Mouse (Mus musculus) G1E (cell line): Measurements from ENCODE around the gene Tsga10. TPM values are rescaled to one million over a fixed set of nuclear protein-coding genes. Genes with fewer than 3 reads are reported as not detected.

Source experiments
- ATAC-seq: 2 replicates; pipeline ENCODE4 v1.8.0; 2016; ENCODE audit warnings: mild to moderate bottlenecking; ENCODE audit not compliant: insufficient number of reproducible peaks, poor library complexity, low FRiP score, severe bottlenecking; ENCODE audit errors: extremely low read depth
- DNase-seq: peaks from one replicate; pipeline ENCODE4 v3.0.0; 2012; ENCODE audit warnings: low spot score
- H3K27me3 ChIP-seq: 2 replicates; pipeline ENCODE4 v1.6.1; 2012; ENCODE audit warnings: mild to moderate bottlenecking, low read length, inconsistent platforms; ENCODE audit not compliant: insufficient read depth
- H3K36me3 ChIP-seq: replicated peaks from 2 replicates; pipeline ENCODE3; 2012; ENCODE audit warnings: mild to moderate bottlenecking, inconsistent platforms
- H3K4me1 ChIP-seq: 2 replicates; pipeline ENCODE4 v1.6.1; 2012; ENCODE audit warnings: low read depth, low read length, inconsistent platforms, mixed read lengths; ENCODE audit not compliant: insufficient read depth
- H3K4me3 ChIP-seq: 2 replicates; pipeline ENCODE4 v1.5.1; 2012; ENCODE audit warnings: low read depth, mild to moderate bottlenecking, inconsistent platforms, low read length, moderate library complexity, mixed read lengths
- H3K9me3 ChIP-seq: replicated peaks from 2 replicates; pipeline ENCODE4 v1.6.1; 2012; ENCODE audit warnings: inconsistent platforms
- CTCF ChIP-seq: IDR thresholded peaks from 2 replicates; pipeline ENCODE4 v1.5.1; 2012; ENCODE audit warnings: low read depth, low read length, inconsistent platforms, mixed read lengths
- GATA1 ChIP-seq: IDR thresholded peaks from 2 replicates; pipeline ENCODE4 v1.6.1; 2012; ENCODE audit warnings: borderline replicate concordance, low read length, inconsistent platforms, mixed read lengths
- GATA2 ChIP-seq: IDR thresholded peaks from 2 replicates; pipeline ENCODE4 v1.6.1; 2012; ENCODE audit warnings: low read depth, low read length, inconsistent platforms, borderline replicate concordance
- POLR2AphosphoS5 ChIP-seq: IDR thresholded peaks from 2 replicates; pipeline ENCODE4 v1.6.1; 2012; ENCODE audit warnings: low read depth, low read length, inconsistent platforms; ENCODE audit not compliant: insufficient replicate concordance
- TAL1 ChIP-seq: conservative IDR thresholded peaks from 2 replicates; pipeline ENCODE4 v1.6.1; 2012; ENCODE audit warnings: low read depth, low read length, inconsistent platforms, mixed read lengths
- polyA plus RNA-seq: library from polyadenylated mRNA; stranded (reverse); fragments of >175 nt; gene quantifications from 2 replicates; pipeline ENCODE4 v1.2.3, GENCODE M21; 2012
- total RNA-seq, 2 experiments: library from RNA; stranded (forward) in 1 of 2; stranded (reverse) in 1 of 2; fragments of 200-1000 nt in 1 of 2; fragments of >200 nt in 1 of 2; fragmentation: Nextera tagmentation in 1 of 2; gene quantifications; 2 replicates each; pipeline ENCODE4 v1.2.3; 2014 to 2017

The Tsga10 gene
- total and polyA plus RNA-seq, 3 experiments, result 0.41 to 10.2 (median 8.9) TPM

DNA sequence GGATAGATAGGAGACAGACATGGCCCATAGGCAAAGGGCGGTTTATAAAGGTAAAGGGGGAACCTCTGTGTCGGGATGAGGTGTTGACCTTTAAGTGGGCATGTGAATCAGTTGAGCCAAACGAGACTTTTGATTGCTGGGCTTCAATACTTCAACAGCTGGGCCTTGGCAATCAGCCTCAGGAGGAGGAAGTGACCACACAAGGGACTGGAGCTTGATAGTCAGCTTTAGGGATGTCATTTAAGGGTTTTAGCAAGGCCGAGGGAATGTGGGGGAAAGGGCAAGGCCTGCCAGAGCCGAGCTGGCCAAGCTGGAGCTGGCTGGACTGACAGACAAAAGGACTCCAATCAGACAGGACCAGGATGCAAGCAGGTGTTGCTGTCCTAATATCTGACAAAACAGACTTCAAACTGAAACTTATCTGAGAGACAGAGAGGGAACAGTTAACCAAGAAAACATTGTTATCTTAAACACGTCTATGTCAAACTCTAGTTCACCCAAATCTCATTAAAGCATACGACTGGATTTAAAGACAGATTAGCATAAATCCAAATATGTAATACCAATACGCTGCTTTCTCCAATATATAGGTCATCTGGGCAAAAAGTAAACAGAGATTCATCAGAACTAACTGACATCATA, 125.9 kb downstream of the Tsga10 start:
- no peak for DNase-seq
- no peak for ATAC-seq
- Histone ChIP-seq H3K4me1 (peaks cover 5% of the 10 kb centered on the region), H3K36me3 (no peaks in the 10 kb centered on the region), H3K9me3 (no peaks in the 10 kb centered on the region), H3K27me3 (peaks cover 15% of the 10 kb centered on the region), H3K4me3 (no peak overlapping the region)
- TF ChIP-seq TAL1 (no peak), GATA2 (no peak), GATA1 (no peak), POLR2AphosphoS5 (no peak), CTCF (no peak)

DNA sequence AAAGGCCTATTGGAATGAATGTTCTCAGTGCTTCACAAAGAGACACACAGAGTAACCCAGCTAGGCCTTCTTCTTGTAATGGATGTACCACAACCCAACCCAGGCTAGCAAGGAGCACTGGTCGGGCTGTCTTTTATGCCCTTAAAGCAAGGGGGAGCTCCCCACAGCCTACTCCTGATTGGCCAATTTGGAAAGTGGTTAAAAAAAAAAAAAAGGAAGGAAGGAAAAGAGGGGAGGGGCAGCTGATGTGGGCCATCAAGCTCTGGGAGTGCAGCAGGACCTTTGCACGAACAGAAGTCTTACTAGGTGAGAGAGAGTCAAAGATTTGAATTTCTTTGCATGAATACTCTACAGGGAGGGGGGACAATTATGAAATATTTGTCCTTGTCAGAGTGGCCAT, 127.3 kb downstream of the Tsga10 start:
- H3K4me3 ChIP-seq, result no peak overlapping the region
- no peak for DNase-seq
- no peaks in the 10 kb centered on the region for H3K36me3 ChIP-seq
- no peak for ATAC-seq
- no peak for TF ChIP-seq GATA2
- TF ChIP-seq TAL1, result no peak
- no peak for TF ChIP-seq GATA1
- TF ChIP-seq POLR2AphosphoS5, result no peak
- no peak for TF ChIP-seq CTCF
- peaks cover 19% of the 10 kb centered on the region for H3K27me3 ChIP-seq
- H3K4me1 ChIP-seq, result peaks cover 5% of the 10 kb centered on the region
- no peaks in the 10 kb centered on the region for H3K9me3 ChIP-seq

DNA sequence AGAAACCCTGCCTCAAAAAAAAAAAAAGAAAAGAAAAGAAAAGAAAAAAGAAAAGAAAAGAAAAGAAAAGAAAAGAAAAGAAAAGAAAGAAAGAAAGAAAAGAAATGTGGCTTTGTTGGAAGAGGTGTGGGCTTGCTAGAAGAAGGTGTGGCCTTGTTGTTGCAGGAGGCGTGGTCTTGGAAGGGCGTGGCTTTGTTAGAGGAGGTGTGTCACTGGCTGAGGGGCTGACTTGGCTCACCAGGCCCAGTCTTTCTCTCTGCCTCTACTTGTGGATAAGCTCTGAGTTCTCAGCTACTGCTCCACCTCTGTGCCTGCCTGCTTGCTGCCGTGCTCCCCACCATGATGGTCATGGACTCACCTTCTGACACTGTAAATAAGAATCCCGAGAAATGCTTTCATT, 129.2 kb downstream of the Tsga10 start:
- ATAC-seq, result no peak; the same call in 1 of the 2 replicates
- Histone ChIP-seq H3K9me3 (no peaks in the 10 kb centered on the region), H3K4me1 (peaks cover 5% of the 10 kb centered on the region), H3K36me3 (no peaks in the 10 kb centered on the region), H3K4me3 (no peak overlapping the region), H3K27me3 (peaks cover 13% of the 10 kb centered on the region)
- DNase-seq, result no peak
- TF ChIP-seq GATA2 (no peak), TAL1 (no peak), POLR2AphosphoS5 (no peak), GATA1 (no peak)

DNA sequence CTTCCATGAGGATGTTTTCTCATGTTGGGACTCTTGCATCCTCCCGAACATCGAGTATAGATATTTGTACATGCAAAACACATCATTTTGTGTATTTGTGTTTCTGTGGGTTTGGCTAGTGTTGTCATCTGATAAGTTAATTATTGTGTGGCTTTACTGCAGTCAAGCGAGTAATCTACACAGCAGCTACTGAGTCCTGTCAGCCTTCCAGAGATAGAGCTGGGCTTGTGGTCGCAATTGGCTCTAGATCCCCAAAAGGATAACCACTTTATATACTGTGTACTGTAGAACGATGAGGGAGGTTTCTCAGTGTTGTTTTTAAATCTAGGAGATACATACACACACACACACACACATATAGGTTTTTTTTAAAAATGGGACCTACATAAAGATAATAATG, 130.3 kb downstream of the Tsga10 start:
- Histone ChIP-seq H3K36me3 (no peaks in the 10 kb centered on the region), H3K27me3 (peaks cover 13% of the 10 kb centered on the region), H3K4me3 (no peak overlapping the region), H3K9me3 (no peaks in the 10 kb centered on the region), H3K4me1 (peaks cover 5% of the 10 kb centered on the region)
- DNase-seq, result no peak
- ATAC-seq, result no peak
- TF ChIP-seq TAL1 (no peak), GATA2 (no peak), GATA1 (no peak), POLR2AphosphoS5 (no peak), CTCF (no peak)

DNA sequence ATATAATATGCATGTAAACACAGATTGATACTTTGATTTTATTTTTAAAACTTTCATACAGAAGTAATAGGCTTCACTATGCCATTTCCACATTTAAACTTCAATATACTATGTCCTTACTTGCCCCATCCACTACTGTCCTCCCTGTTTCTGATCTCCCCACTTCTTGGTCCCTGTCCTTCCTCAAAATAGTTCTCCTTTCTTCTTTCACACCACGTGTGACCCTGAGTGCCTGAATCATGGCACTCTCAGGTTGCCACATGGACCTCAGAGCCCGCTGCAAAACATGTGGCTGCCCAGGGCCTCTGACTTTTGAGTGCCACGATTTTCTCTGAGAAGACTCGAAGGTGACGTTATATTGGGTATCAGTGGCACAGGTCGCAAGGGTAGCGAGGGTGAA, 131.4 kb downstream of the Tsga10 start:
- Histone ChIP-seq H3K27me3 (peaks cover 8% of the 10 kb centered on the region), H3K4me1 (peaks cover 4% of the 10 kb centered on the region), H3K4me3 (no peak overlapping the region), H3K9me3 (no peaks in the 10 kb centered on the region), H3K36me3 (no peaks in the 10 kb centered on the region)
- ATAC-seq, result no peak
- TF ChIP-seq TAL1 (no peak), GATA1 (no peak), CTCF (no peak), GATA2 (no peak), POLR2AphosphoS5 (no peak)
- DNase-seq, result no peak

DNA sequence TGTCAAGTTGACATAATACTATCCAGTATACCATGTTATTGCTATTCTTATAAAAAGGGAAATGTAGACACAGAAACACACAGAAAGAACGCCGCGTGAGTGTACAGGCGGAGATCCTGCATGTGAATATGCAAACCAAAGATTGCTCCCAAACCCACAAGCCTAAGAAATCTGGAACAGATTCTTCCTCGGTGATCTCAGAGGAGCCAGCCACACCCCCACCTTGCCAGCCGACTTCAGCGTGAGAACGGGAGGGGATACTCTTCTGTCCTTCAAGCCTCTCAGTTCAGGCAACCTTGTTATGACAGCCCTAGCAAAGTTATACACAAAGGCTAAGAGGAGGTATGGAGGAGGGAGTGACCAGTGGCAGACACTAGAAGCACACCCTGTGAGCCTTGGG, 136.9 kb downstream of the Tsga10 start:
- H3K36me3 ChIP-seq, result no peaks in the 10 kb centered on the region
- no peak for ATAC-seq
- DNase-seq, result no peak
- H3K4me1 ChIP-seq, result no peaks in the 10 kb centered on the region
- no peaks in the 10 kb centered on the region for H3K9me3 ChIP-seq
- peaks cover 2% of the 10 kb centered on the region; the same call in 1 of the 2 replicates for H3K27me3 ChIP-seq
- no peak overlapping the region for H3K4me3 ChIP-seq
- TF ChIP-seq TAL1, result no peak
- TF ChIP-seq GATA1, result no peak
- TF ChIP-seq CTCF, result no peak
- no peak for TF ChIP-seq GATA2
- TF ChIP-seq POLR2AphosphoS5, result no peak

DNA sequence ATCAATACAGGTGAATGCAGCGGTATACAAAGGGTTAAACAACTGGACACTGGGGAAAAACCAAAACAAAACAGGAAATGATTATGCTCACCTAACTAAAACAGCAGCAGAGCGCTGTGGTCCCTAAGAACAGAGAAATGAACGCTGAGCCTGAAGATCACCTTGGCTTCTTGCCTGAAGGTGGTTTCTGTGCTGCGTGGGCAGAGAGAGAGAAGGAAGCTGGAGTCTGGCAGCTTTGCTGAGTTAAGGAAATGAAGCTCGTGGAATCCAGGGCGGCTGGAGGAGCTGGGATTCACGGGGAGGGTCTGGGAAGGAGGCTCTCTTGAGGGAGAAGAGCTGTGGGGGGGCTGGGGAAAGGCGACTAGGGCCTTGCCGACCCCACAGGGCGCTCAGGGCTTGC, 138.2 kb downstream of the Tsga10 start:
- Histone ChIP-seq H3K27me3 (peaks cover under 1% of the 10 kb centered on the region; the same call in 1 of the 2 replicates), H3K9me3 (no peaks in the 10 kb centered on the region), H3K36me3 (no peaks in the 10 kb centered on the region), H3K4me3 (no peak overlapping the region), H3K4me1 (no peaks in the 10 kb centered on the region)
- no peak for DNase-seq
- ATAC-seq, result no peak
- no peak for TF ChIP-seq GATA1
- no peak for TF ChIP-seq GATA2
- TF ChIP-seq CTCF, result no peak
- no peak for TF ChIP-seq POLR2AphosphoS5
- no peak for TF ChIP-seq TAL1
